Mouse (Mus musculus) G1E (cell line): ENCODE data around the gene Bud13. TPM values are rescaled to one million over a fixed set of nuclear protein-coding genes. Genes with fewer than 3 reads are reported as not detected.
"Not testable (repeated sequence)": the region's sequence is repeated elsewhere in the genome, so short reads cannot be mapped to it uniquely, and the experiment has no call there.

Experiments used
- ATAC-seq: 2 replicates; pipeline ENCODE4 v1.8.0; 2016; ENCODE audit warnings: mild to moderate bottlenecking; ENCODE audit not compliant: insufficient number of reproducible peaks, poor library complexity, low FRiP score, severe bottlenecking; ENCODE audit errors: extremely low read depth
- DNase-seq: peaks from one replicate; pipeline ENCODE4 v3.0.0; 2012; ENCODE audit warnings: low spot score
- H3K27me3 ChIP-seq: 2 replicates; pipeline ENCODE4 v1.6.1; 2012; ENCODE audit warnings: mild to moderate bottlenecking, low read length, inconsistent platforms; ENCODE audit not compliant: insufficient read depth
- H3K36me3 ChIP-seq: replicated peaks from 2 replicates; pipeline ENCODE3; 2012; ENCODE audit warnings: mild to moderate bottlenecking, inconsistent platforms
- H3K4me1 ChIP-seq: 2 replicates; pipeline ENCODE4 v1.6.1; 2012; ENCODE audit warnings: low read depth, low read length, inconsistent platforms, mixed read lengths; ENCODE audit not compliant: insufficient read depth
- H3K4me3 ChIP-seq: 2 replicates; pipeline ENCODE4 v1.5.1; 2012; ENCODE audit warnings: low read depth, mild to moderate bottlenecking, inconsistent platforms, low read length, moderate library complexity, mixed read lengths
- H3K9me3 ChIP-seq: replicated peaks from 2 replicates; pipeline ENCODE4 v1.6.1; 2012; ENCODE audit warnings: inconsistent platforms
- CTCF ChIP-seq: IDR thresholded peaks from 2 replicates; pipeline ENCODE4 v1.5.1; 2012; ENCODE audit warnings: low read depth, low read length, inconsistent platforms, mixed read lengths
- GATA1 ChIP-seq: IDR thresholded peaks from 2 replicates; pipeline ENCODE4 v1.6.1; 2012; ENCODE audit warnings: borderline replicate concordance, low read length, inconsistent platforms, mixed read lengths
- GATA2 ChIP-seq: IDR thresholded peaks from 2 replicates; pipeline ENCODE4 v1.6.1; 2012; ENCODE audit warnings: low read depth, low read length, inconsistent platforms, borderline replicate concordance
- POLR2AphosphoS5 ChIP-seq: IDR thresholded peaks from 2 replicates; pipeline ENCODE4 v1.6.1; 2012; ENCODE audit warnings: low read depth, low read length, inconsistent platforms; ENCODE audit not compliant: insufficient replicate concordance
- TAL1 ChIP-seq: conservative IDR thresholded peaks from 2 replicates; pipeline ENCODE4 v1.6.1; 2012; ENCODE audit warnings: low read depth, low read length, inconsistent platforms, mixed read lengths
- polyA plus RNA-seq: library from polyadenylated mRNA; stranded (reverse); fragments of >175 nt; gene quantifications from 2 replicates; pipeline ENCODE4 v1.2.3, GENCODE M21; 2012
- total RNA-seq, 2 experiments: library from RNA; stranded (forward) in 1 of 2; stranded (reverse) in 1 of 2; fragments of 200-1000 nt in 1 of 2; fragments of >200 nt in 1 of 2; fragmentation: Nextera tagmentation in 1 of 2; gene quantifications; 2 replicates each; pipeline ENCODE4 v1.2.3; 2014 to 2017

Gene Bud13
- total and polyA plus RNA-seq, 3 experiments: 19.8 to 23.4 (median 22.6) TPM

GRCm38 (mm10) chr9:46314921-46315320, 32.1 kb downstream of the Bud13 start:
- Histone ChIP-seq H3K4me1 (no peaks in the 10 kb centered on the region), H3K27me3 (peaks cover 38% of the 10 kb centered on the region), H3K36me3 (no peaks in the 10 kb centered on the region), H3K4me3 (no peak overlapping the region), H3K9me3 (peaks cover 6% of the 10 kb centered on the region; the same call in 1 of the 2 replicates)
- TF ChIP-seq TAL1 (no peak), POLR2AphosphoS5 (no peak), GATA1 (no peak), GATA2 (no peak), CTCF (no peak)
- DNase-seq (no peak), ATAC-seq (no peak)

GRCm38 (mm10) chr9:46315807-46316365, 33.1 kb downstream of the Bud13 start:
- H3K4me1 ChIP-seq: no peaks in the 10 kb centered on the region
- no peak overlapping the region for H3K4me3 ChIP-seq
- peaks cover 35% of the 10 kb centered on the region for H3K27me3 ChIP-seq
- H3K36me3 ChIP-seq: no peaks in the 10 kb centered on the region
- DNase-seq (no peak), ATAC-seq (no peak)
- H3K9me3 ChIP-seq: peaks cover 10% of the 10 kb centered on the region; the same call in 1 of the 2 replicates
- TF ChIP-seq TAL1: no peak
- TF ChIP-seq POLR2AphosphoS5: no peak
- TF ChIP-seq GATA2: no peak
- TF ChIP-seq GATA1: no peak
- no peak for TF ChIP-seq CTCF

DNA sequence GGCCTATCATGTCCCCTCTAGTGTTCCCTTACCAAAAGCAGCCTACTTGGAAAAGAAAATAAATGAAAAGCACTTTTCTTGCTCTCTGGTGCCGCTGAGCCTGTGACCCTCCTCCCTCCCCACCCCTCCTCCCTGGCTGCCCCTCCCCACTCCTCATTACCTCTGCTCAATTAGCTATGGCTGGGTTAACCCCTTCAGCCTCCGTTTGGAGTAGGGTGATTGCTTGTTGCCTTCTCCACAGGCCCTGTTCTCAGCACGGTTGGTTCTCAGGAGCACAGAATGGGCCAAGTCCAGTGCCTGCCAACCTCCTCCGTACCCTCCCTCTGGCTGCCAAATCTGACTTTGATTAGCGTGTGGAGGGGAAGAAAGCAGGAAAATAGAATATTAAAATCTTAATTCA, 33.6 kb downstream of the Bud13 start:
- DNase-seq: no peak
- Histone ChIP-seq H3K36me3 (no peaks in the 10 kb centered on the region), H3K4me1 (no peaks in the 10 kb centered on the region), H3K27me3 (peaks cover 32% of the 10 kb centered on the region), H3K4me3 (no peak overlapping the region), H3K9me3 (peaks cover 10% of the 10 kb centered on the region; the same call in 1 of the 2 replicates)
- no peak for ATAC-seq
- TF ChIP-seq TAL1 (no peak), POLR2AphosphoS5 (no peak), GATA1 (no peak), GATA2 (no peak), CTCF (no peak)

DNA sequence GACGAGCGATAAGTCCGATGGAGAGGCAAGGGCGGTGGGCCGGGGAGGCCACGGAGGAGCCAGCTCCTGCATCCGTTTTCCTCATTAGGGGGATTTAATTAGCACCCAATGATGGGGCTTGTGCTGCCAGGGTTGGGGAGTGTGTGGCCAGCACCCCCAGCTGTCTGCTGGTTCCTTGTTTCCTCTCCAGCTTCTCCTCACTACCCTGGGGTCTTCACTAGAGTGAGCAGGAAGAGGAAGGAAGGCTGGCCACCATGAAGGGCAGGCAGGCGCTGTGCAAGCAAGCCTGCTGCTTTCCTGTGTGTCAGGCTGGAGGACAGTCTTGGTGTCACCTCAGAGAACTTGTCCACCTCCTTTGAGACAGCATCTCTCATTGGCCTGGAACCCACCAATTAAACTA, 34.1 kb downstream of the Bud13 start:
- H3K27me3 ChIP-seq: peaks cover 31% of the 10 kb centered on the region
- TF ChIP-seq GATA1 (no peak), CTCF (no peak), TAL1 (no peak), GATA2 (no peak), POLR2AphosphoS5 (no peak)
- no peak overlapping the region for H3K4me3 ChIP-seq
- H3K4me1 ChIP-seq: no peaks in the 10 kb centered on the region
- H3K9me3 ChIP-seq: peaks cover 10% of the 10 kb centered on the region; the same call in 1 of the 2 replicates
- ATAC-seq: no peak
- no peak for DNase-seq
- no peaks in the 10 kb centered on the region for H3K36me3 ChIP-seq

DNA sequence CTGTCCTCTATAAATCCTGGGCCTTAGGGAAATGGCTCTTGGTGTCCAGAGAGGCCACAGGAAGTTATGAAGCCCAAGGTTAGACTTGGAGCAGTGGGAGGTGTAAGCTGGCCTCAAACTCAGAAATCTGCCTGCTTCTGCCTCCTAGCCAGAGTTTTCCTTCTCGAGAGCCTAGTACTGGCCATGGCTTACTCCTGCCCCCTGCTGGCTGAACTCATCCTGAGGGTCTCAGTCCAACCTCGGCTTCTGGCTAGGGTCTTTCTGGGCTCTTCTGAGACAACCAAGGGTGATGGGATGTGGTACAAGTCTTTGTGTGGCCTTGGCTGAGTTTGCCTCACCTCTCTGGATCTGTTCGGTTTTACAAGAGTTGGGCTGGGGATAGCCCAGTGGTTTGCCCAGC, 35.1 kb downstream of the Bud13 start:
- TF ChIP-seq GATA1 (no peak), TAL1 (no peak), GATA2 (no peak), CTCF (no peak), POLR2AphosphoS5 (no peak)
- H3K36me3 ChIP-seq: no peaks in the 10 kb centered on the region
- H3K27me3 ChIP-seq: peaks cover 29% of the 10 kb centered on the region
- no peak for DNase-seq
- peaks cover 10% of the 10 kb centered on the region; the same call in 1 of the 2 replicates for H3K9me3 ChIP-seq
- ATAC-seq: no peak
- no peaks in the 10 kb centered on the region for H3K4me1 ChIP-seq
- H3K4me3 ChIP-seq: no peak overlapping the region

DNA sequence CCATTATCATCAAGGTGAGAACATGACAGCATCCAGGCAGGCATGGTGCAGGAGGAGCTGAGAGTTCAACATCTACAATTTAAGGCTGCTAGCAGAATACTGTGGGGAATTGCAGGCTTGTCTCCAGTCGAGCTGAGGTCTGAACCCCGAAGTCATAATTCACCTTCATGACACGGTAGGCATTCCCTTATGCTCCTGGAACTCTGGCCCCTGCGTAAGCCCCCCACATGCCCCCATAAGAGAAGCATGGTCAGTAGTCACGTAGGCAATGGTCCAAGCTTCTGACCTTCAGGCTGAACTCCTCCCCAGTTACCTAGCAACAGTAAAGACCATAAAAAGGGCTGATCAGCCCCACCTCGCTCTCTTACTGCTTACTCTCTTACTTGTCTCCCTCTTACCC, 37.1 kb downstream of the Bud13 start, which contains the start of gene 4931429L15Rik:
Gene 4931429L15Rik (minus strand): TSS at position 101 of the 400 bp plus-strand sequence.
- H3K27me3 ChIP-seq: peaks cover 22% of the 10 kb centered on the region
- not testable (repeated sequence) for H3K4me3 ChIP-seq

GRCm38 (mm10) chr9:46320461-46320860, 37.7 kb downstream of the Bud13 start:
- TF ChIP-seq CTCF: no peak
- TF ChIP-seq GATA1: no peak
- TF ChIP-seq GATA2: no peak
- no peaks in the 10 kb centered on the region for H3K4me1 ChIP-seq
- peaks cover 10% of the 10 kb centered on the region; the same call in 1 of the 2 replicates for H3K9me3 ChIP-seq
- no peaks in the 10 kb centered on the region for H3K36me3 ChIP-seq
- H3K4me3 ChIP-seq: no peak overlapping the region
- no peak for ATAC-seq
- peaks cover 20% of the 10 kb centered on the region for H3K27me3 ChIP-seq
- DNase-seq: no peak

More for the DNA sequence above, 37.1 kb downstream of the Bud13 start, which contains the start of gene 4931429L15Rik:
- H3K4me1 ChIP-seq, DNase-seq, H3K9me3 ChIP-seq, H3K36me3 ChIP-seq, ATAC-seq: not testable (repeated sequence)
